Mouse (Mus musculus) cerebellum, adult (tissue): ENCODE data around the gene Dhrs3.

Source experiments
- ATAC-seq: cut with Nextera tagmentation; 2 replicates; pipeline ENCODE4 v1.9.2; 2017; ENCODE audit warnings: mild to moderate bottlenecking, moderate library complexity, mixed read lengths; ENCODE audit not compliant: insufficient number of reproducible peaks, low FRiP score, low TSS enrichment

The Dhrs3 gene

GRCm38 (mm10) chr4:144931167-144931566, 38.5 kb downstream of the Dhrs3 start:
- ATAC-seq: no peak

- no peak for ATAC-seq
Measured at GRCm38 (mm10) chr4:144934501-144934900, 41.9 kb downstream of the Dhrs3 start.

- ATAC-seq: 0 out of 2 replicates have a peak, but pooled peaks have one; percentile 36
Measured at GRCm38 (mm10) chr4:144936563-144937154, 44.0 kb downstream of the Dhrs3 start.

GRCm38 (mm10) chr4:144939847-144940411, 47.3 kb downstream of the Dhrs3 start:
- no peak for ATAC-seq

GRCm38 (mm10) chr4:144940796-144941462, 48.3 kb downstream of the Dhrs3 start:
- no peak for ATAC-seq

GRCm38 (mm10) chr4:144942433-144942832, 49.8 kb downstream of the Dhrs3 start:
- ATAC-seq: no peak

GRCm38 (mm10) chr4:144943273-144943672, 50.6 kb downstream of the Dhrs3 start:
- no peak for ATAC-seq

- ATAC-seq: no peak
Measured at GRCm38 (mm10) chr4:144947738-144948390, 55.2 kb downstream of the Dhrs3 start.

- peak; percentile 58; the same call in 1 of the 2 replicates for ATAC-seq
Measured at GRCm38 (mm10) chr4:144949441-144950326, 57.1 kb downstream of the Dhrs3 start.

- no peak for ATAC-seq
Measured at GRCm38 (mm10) chr4:144950327-144950711, 57.7 kb downstream of the Dhrs3 start.

- ATAC-seq: no peak
Measured at GRCm38 (mm10) chr4:144950883-144951282, 58.3 kb downstream of the Dhrs3 start.

GRCm38 (mm10) chr4:144951859-144952258, 59.2 kb downstream of the Dhrs3 start:
- no peak for ATAC-seq

- no peak for ATAC-seq
Measured at GRCm38 (mm10) chr4:144953421-144953820, 60.8 kb downstream of the Dhrs3 start.

GRCm38 (mm10) chr4:144955863-144956262, 63.2 kb downstream of the Dhrs3 start:
- ATAC-seq: no peak

- ATAC-seq: no peak
Measured at GRCm38 (mm10) chr4:144956293-144956692, 63.7 kb downstream of the Dhrs3 start.

- ATAC-seq: no peak
Measured at GRCm38 (mm10) chr4:144957186-144957585, 64.6 kb downstream of the Dhrs3 start.

- ATAC-seq: no peak
Measured at GRCm38 (mm10) chr4:144957721-144958120, 65.1 kb downstream of the Dhrs3 start.

- no peak for ATAC-seq
Measured at GRCm38 (mm10) chr4:144960188-144960904, 67.7 kb downstream of the Dhrs3 start.

GRCm38 (mm10) chr4:144961232-144961631, 68.6 kb downstream of the Dhrs3 start:
- no peak for ATAC-seq

GRCm38 (mm10) chr4:144961696-144962095, 69.1 kb downstream of the Dhrs3 start:
- ATAC-seq: no peak
